Mouse (Mus musculus) ES-E14 (cell line): ENCODE measurements at regions not wholly inside any gene's neighbourhood (a gene's known extent, or its start where the extent isn't known, plus 50 kb on each side); places are given as distances from the start of the nearest gene placed in this dataset.

Source experiments
- CHD2 ChIP-seq: IDR thresholded peaks from 2 replicates; pipeline ENCODE4 v1.6.1; 2014; ENCODE audit warnings: mild to moderate bottlenecking, low read depth, low read length, inconsistent platforms
- MAFK ChIP-seq: IDR thresholded peaks from 2 replicates; pipeline ENCODE4 v1.6.1; 2014; ENCODE audit warnings: mild to moderate bottlenecking, low read depth, low read length, inconsistent platforms; ENCODE audit not compliant: insufficient read depth
- ZC3H11A ChIP-seq: IDR thresholded peaks from 2 replicates; pipeline ENCODE4 v1.6.1; 2012; ENCODE audit warnings: low read depth, mild to moderate bottlenecking, inconsistent platforms, low read length, borderline replicate concordance

DNA sequence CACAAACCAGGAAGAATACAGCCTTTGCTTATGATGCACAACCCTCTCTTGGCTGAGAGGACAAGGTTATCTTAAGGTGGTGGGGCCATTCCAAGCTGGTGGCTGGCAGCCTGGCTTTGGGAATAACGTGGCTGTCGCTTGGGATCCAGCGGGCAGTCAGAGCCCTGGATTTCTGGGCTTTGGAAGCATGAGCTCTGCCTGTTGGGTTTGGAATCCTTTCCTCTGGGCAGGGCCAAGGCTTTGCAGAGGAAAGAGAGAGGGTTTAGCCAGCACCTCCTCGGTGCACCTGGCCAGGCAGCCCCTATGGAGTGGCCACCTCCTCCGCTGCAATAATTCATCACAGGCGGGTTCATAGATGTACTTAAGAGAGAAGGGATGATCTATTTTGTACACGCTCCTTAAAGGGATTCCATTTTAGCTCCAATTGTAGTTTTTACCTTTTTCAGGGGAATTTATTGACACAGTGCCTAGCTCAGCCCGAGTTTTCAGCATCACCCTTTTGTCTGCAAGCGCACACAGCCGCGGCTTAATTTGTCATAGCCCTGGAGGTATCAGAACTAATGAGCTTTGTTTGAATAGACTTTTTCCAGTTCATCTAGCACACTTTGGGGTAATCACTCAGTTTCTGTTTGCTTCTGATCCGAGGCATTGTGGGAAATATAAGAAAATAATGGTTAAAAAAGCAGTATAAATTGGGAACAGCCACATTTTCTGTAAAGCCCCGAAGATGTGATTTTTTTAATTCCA lies 135.5 kb upstream of the Zfp507 start:
- TF ChIP-seq ZC3H11A = no peak
- no peak for TF ChIP-seq CHD2
- TF ChIP-seq MAFK = no peak
